Comparison of ENCODE assay signal across 8 mouse cellular contexts in the genomic region with DNA sequence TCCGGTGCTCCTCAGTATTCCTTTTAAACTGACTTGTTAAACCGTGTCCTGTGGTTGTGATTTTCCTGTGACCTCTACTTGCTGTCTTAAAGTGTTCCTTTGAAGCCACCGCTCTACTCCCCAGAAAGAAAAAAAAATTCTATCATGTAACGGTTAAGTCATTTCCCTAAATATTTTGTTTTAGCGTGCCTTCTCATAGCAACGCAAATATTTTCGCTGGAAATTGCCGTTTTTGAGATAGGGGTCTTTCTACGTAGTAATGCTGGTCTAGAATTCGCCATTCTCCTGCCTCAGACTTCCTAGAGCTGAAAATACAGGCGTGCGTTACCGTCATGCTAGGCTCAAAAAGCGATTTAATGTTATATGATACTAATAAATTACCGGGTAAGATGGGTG. TPM values are rescaled to one million over a fixed set of nuclear protein-coding genes. Genes with fewer than 3 reads are reported as not detected.
A peak's percentile ranks its signal among the peaks of the same experiment; 100 is the strongest.
DNase-seq lines count a peak whose midpoint lies in the region; ATAC-seq and TF ChIP-seq lines count a peak whose summit lies in the region.

No protein-coding gene starts in this region.

- H3K4me2 ChIP-seq in embryonic facial prominence, embryonic 12.5 days (replicated peaks): peak overlapping the region; percentile 61
- peak overlapping the region; percentile 84 for H3K4me2 ChIP-seq in intestine, embryonic 14.5 days (ENCODE audit: low read length)

- H3K9ac ChIP-seq in liver, adult 2 months (ENCODE audit: low read depth, low read length): peak overlapping the region; percentile 55; the same call in 1 of the 2 replicates
- H3K9ac ChIP-seq in embryonic facial prominence, embryonic 12.5 days: no peak overlapping the region; the same call in 1 of the 2 replicates
- peak overlapping the region; percentile 87 for H3K9ac ChIP-seq in intestine, embryonic 14.5 days (ENCODE audit: low read length)

- H3K27ac ChIP-seq in liver, adult 2 months (replicated peaks; ENCODE audit: insufficient read depth, low read depth, low read length): no peak overlapping the region
- H3K27ac ChIP-seq in embryonic facial prominence, embryonic 12.5 days: no peak overlapping the region
- H3K27ac ChIP-seq in intestine, embryonic 14.5 days (ENCODE audit: low read depth): peak overlapping the region; percentile 99

- peaks cover 14% of the 10 kb centered on the region; the same call in 1 of the 2 replicates for H3K79me2 ChIP-seq in liver, adult 2 months (ENCODE audit: control insufficient read depth, insufficient read depth, low read length)

- TF ChIP-seq POLR2A in liver, adult 2 months (IDR thresholded peaks at IDR 0.05; ENCODE audit: extremely low read depth, insufficient read depth, low read length): no peak

- DNase-seq in liver, adult 2 months (ENCODE audit: extremely low read depth, low read depth, low spot score): peak; percentile 18
- no peak for DNase-seq in liver
- DNase-seq in intestine, embryonic 14.5 days (ENCODE audit: low spot score): no peak
- peak; percentile 20 for DNase-seq in neural tube, embryonic 10.5 days (ENCODE audit: extremely low spot score, low spot score)
- no peak for DNase-seq in adrenal gland, postnatal 4 days (ENCODE audit: low spot score in 2 of 2)
- DNase-seq in layer of hippocampus, adult 9-10 months (ENCODE audit: low spot score): no peak
- DNase-seq in thymus, postnatal 36 days: no peak

- H3K4me3 ChIP-seq in liver, adult 2 months (ENCODE audit: insufficient read depth, low read depth, low read length): peak overlapping the region; percentile 97
- H3K4me3 ChIP-seq in embryonic facial prominence, embryonic 12.5 days: peak overlapping the region; percentile 87
- peak overlapping the region; percentile 77 for H3K4me3 ChIP-seq in intestine, embryonic 14.5 days (ENCODE audit: low read depth, low read length)

- no peaks in the 10 kb centered on the region for H3K36me3 ChIP-seq in liver, adult 2 months (ENCODE audit: control insufficient read depth, insufficient read depth, low read length)
- no peaks in the 10 kb centered on the region for H3K36me3 ChIP-seq in embryonic facial prominence, embryonic 12.5 days
- H3K36me3 ChIP-seq in intestine, embryonic 14.5 days (ENCODE audit: control insufficient read depth, insufficient read depth, low read length): no peaks in the 10 kb centered on the region

- no peak for ATAC-seq in embryonic facial prominence, embryonic 12.5 days (ENCODE audit: insufficient number of reproducible peaks, insufficient read depth, low FRiP score, low TSS enrichment)
- no peak for ATAC-seq in intestine, embryonic 14.5 days (replicated peaks; ENCODE audit: low FRiP score, low TSS enrichment, low read depth)

- H3K27me3 ChIP-seq in liver, adult 2 months (ENCODE audit: control insufficient read depth, insufficient read depth, low read length): no peaks in the 10 kb centered on the region
- H3K27me3 ChIP-seq in embryonic facial prominence, embryonic 12.5 days: no peaks in the 10 kb centered on the region
- no peaks in the 10 kb centered on the region for H3K27me3 ChIP-seq in intestine, embryonic 14.5 days (replicated peaks; ENCODE audit: control insufficient read depth, insufficient read depth, low read length)

- 2% methylated on average over 15 of the region's 15 CpGs for WGBS in liver, adult 2 months
- WGBS in embryonic facial prominence, embryonic 12.5 days: 3% methylated on average over 15 of the region's 15 CpGs
- 4% methylated on average over 15 of the region's 15 CpGs for WGBS in intestine, embryonic 14.5 days

- TF ChIP-seq CTCF in liver, adult 2 months (IDR thresholded peaks at IDR 0.05; ENCODE audit: low read depth, low read length): no peak

- peaks cover 3% of the 10 kb centered on the region; the same call in 1 of the 2 replicates for H3K4me1 ChIP-seq in liver, adult 2 months (ENCODE audit: control insufficient read depth, insufficient read depth, low read length)
- H3K4me1 ChIP-seq in embryonic facial prominence, embryonic 12.5 days: no peaks in the 10 kb centered on the region
- H3K4me1 ChIP-seq in intestine, embryonic 14.5 days (replicated peaks; ENCODE audit: control insufficient read depth, insufficient read depth, low read length): peaks cover 3% of the 10 kb centered on the region; the same call in 1 of the 2 replicates

- H3K9me3 ChIP-seq in embryonic facial prominence, embryonic 12.5 days: no peaks in the 10 kb centered on the region; the same call in 1 of the 2 replicates
- no peaks in the 10 kb centered on the region for H3K9me3 ChIP-seq in intestine, embryonic 14.5 days (ENCODE audit: control insufficient read depth, low read length)

RNA-seq across cellular contexts. Expression of gene Kpna1, which starts 4.0 kb away (rescaled TPM):
- 21.1 and 21.4 TPM in 2 replicates for total RNA-seq in liver, adult 2 months (2014; rRNA removed)
- polyA plus RNA-seq in liver, adult 2 months (2012; rRNA removed): 5.7 and 6.1 TPM in 2 replicates
- polyA plus RNA-seq in embryonic facial prominence, embryonic 12.5 days (2016; fragmentation: Nextera tagmentation; extraction: Ambion mirVana): 53.6 and 55.5 TPM in 2 replicates
- 44.4 and 48.1 TPM in 2 replicates for polyA plus RNA-seq in intestine, embryonic 14.5 days (2014; fragmentation: Nextera tagmentation; extraction: Ambion mirVana)
- total RNA-seq in adrenal gland, postnatal 4 days (2021): 10 to 100 TPM; 49.9 to 58.6 TPM

RNA-seq across cellular contexts. Expression of gene Dtx3l, which starts 43.6 kb away (rescaled TPM):
- total RNA-seq in liver, adult 2 months (2014; rRNA removed): 26.0 and 31.6 TPM in 2 replicates
- 11.2 and 12.2 TPM in 2 replicates for polyA plus RNA-seq in liver, adult 2 months (2012; rRNA removed)
- polyA plus RNA-seq in embryonic facial prominence, embryonic 12.5 days (2016; fragmentation: Nextera tagmentation; extraction: Ambion mirVana): 2.2 and 3.0 TPM in 2 replicates
- polyA plus RNA-seq in intestine, embryonic 14.5 days (2014; fragmentation: Nextera tagmentation; extraction: Ambion mirVana): 8.0 and 8.2 TPM in 2 replicates
- total RNA-seq in adrenal gland, postnatal 4 days (2021): 10 to 100 TPM in 1 of 2 experiments, 1 to 10 TPM in 1; 9.4 to 12.4 TPM

RNA-seq across cellular contexts. Expression of gene Parp9, which starts 44.2 kb away (rescaled TPM):
- 36.0 and 63.5 TPM in 2 replicates for total RNA-seq in liver, adult 2 months (2014; rRNA removed)
- polyA plus RNA-seq in liver, adult 2 months (2012; rRNA removed): 11.9 and 13.7 TPM in 2 replicates
- 3.2 and 4.1 TPM in 2 replicates for polyA plus RNA-seq in embryonic facial prominence, embryonic 12.5 days (2016; fragmentation: Nextera tagmentation; extraction: Ambion mirVana)
- polyA plus RNA-seq in intestine, embryonic 14.5 days (2014; fragmentation: Nextera tagmentation; extraction: Ambion mirVana): 9.3 and 11.0 TPM in 2 replicates
- total RNA-seq in adrenal gland, postnatal 4 days (2021): 10 to 100 TPM; 17.7 to 18.4 TPM

RNA-seq across cellular contexts. Expression of gene Wdr5b, which starts 58.5 kb away (rescaled TPM):
- 1.9 and 2.3 TPM in 2 replicates for total RNA-seq in liver, adult 2 months (2014; rRNA removed)
- 0.51 and 0.73 TPM in 2 replicates for polyA plus RNA-seq in liver, adult 2 months (2012; rRNA removed)
- polyA plus RNA-seq in embryonic facial prominence, embryonic 12.5 days (2016; fragmentation: Nextera tagmentation; extraction: Ambion mirVana): 14.1 and 14.2 TPM in 2 replicates
- polyA plus RNA-seq in intestine, embryonic 14.5 days (2014; fragmentation: Nextera tagmentation; extraction: Ambion mirVana): 8.5 and 8.7 TPM in 2 replicates
- 1 to 10 TPM; 7.4 to 9.3 TPM for total RNA-seq in adrenal gland, postnatal 4 days (2021)

Comparison
In these comparisons a context has a peak if more than half of its experiments do, and no peak if none do; other contexts are left out.
1. DNase-seq: peak in liver, adult 2 months (single experiment) and neural tube, embryonic 10.5 days (single experiment); none in liver (single experiment), intestine, embryonic 14.5 days (single experiment), adrenal gland, postnatal 4 days (0 of 2), layer of hippocampus, adult 9-10 months (single experiment) and thymus, postnatal 36 days (0 of 2).
2. Peak in every context shown above with its lines, with median percentiles within 50 percentile points of each other: H3K4me3 ChIP-seq.